Mouse (Mus musculus): ENCODE measurements around the gene Hk1. TPM values are rescaled to one million over a fixed set of nuclear protein-coding genes. Genes with fewer than 3 reads are reported as not detected.

Gene Hk1
- total and polyA plus RNA-seq, 3 experiments, result 192 to 740 (median 441) TPM

DNA sequence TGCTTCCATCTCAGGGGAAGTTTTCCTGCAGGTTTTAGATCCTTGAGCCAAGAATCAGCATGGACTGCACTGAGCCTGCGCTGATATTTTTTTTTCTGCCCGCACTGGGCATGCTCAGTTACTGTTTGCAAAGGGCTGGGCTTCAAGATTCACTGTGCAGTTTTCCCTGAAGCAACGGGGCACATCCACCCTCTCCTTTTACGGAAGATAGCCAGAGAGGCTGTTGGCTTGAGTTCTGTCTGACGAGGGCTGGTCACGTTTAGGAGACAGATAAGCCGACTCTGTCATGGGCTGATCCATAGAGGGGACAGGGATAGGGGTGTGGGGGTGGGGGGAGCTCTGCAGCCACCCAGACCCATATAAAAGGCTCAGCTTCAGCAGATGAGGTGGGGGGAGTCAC, 47.2 kb downstream of the Hk1 start (continued):
- no peak for TF ChIP-seq KAT2A (conservative IDR thresholded peaks at IDR 0.05; ENCODE audit: low read depth, low read length)
- peak; percentile 48 for TF ChIP-seq MXI1 (IDR thresholded peaks at IDR 0.05; ENCODE audit: low read depth, low read length)
- peak; percentile 72 for TF ChIP-seq TAL1 (IDR thresholded peaks at IDR 0.05; ENCODE audit: low read length)
- no peak for TF ChIP-seq ZMIZ1 (IDR thresholded peaks at IDR 0.05; ENCODE audit: low read depth, low read length)
- TF ChIP-seq RAD21 (IDR thresholded peaks at IDR 0.05; ENCODE audit: low read depth, low read length), result no peak
- no peak for TF ChIP-seq USF2 (IDR thresholded peaks at IDR 0.05; ENCODE audit: borderline replicate concordance in 1 of 2, insufficient read depth in 1 of 2, low read depth in 1 of 2, low read length in 2 of 2)
- TF ChIP-seq ZNF384 (IDR thresholded peaks at IDR 0.05; ENCODE audit: low read depth, low read length), result peak; percentile 98
- peak; percentile 82 for TF ChIP-seq SIN3A (IDR thresholded peaks at IDR 0.05; ENCODE audit: low read length)
- TF ChIP-seq ZKSCAN1 (IDR thresholded peaks at IDR 0.05; ENCODE audit: low read depth, low read length), result no peak
- no peak; the same call in 1 of the 2 replicates for TF ChIP-seq HCFC1 (IDR thresholded peaks at IDR 0.05; ENCODE audit: low read depth, low read length)
- TF ChIP-seq NELFE (IDR thresholded peaks at IDR 0.05; ENCODE audit: low read depth, low read length), result no peak; the same call in none of the 2 replicates

- Histone ChIP-seq H3K27me3 (ENCODE audit: control insufficient read depth in 1 of 2, insufficient read depth in 2 of 2, low read length in 2 of 2) (no peaks in the 10 kb centered on the region), H3K9me3 (replicated peaks; ENCODE audit: insufficient read depth, low read length) (no peaks in the 10 kb centered on the region), H3K9ac (ENCODE audit: control insufficient read depth, low read depth, low read length, poor library complexity, severe bottlenecking) (peak overlapping the region; percentile 66), H3K79me2 (ENCODE audit: control insufficient read depth, insufficient read depth, low read length, poor library complexity) (peaks cover 32% of the 10 kb centered on the region), H3K36me3 (ENCODE audit: control insufficient read depth in 1 of 2, insufficient read depth in 2 of 2, low read length in 2 of 2) (peaks cover 0 to 45% of the 10 kb centered on the region in 2 experiments; a peak in 2 of 4 replicates), H3K27ac (ENCODE audit: control insufficient read depth, low read depth, low read length) (peak overlapping the region; percentile 92), H3K4me3 (ENCODE audit: control insufficient read depth in 1 of 2, insufficient read depth in 1 of 2, low read depth in 2 of 2, low read length in 2 of 2) (peak overlapping the region; percentile 40 to 48; a peak in 3 of 4 replicates), H3K4me1 (ENCODE audit: control insufficient read depth in 1 of 2, insufficient read depth in 2 of 2, low read length in 2 of 2) (peaks cover 17 to 49% of the 10 kb centered on the region in 2 experiments)
- no peak for TF ChIP-seq TCF12 (IDR thresholded peaks at IDR 0.05; ENCODE audit: low read depth, low read length)
- no peak for TF ChIP-seq SMC3 (IDR thresholded peaks at IDR 0.05; ENCODE audit: low read depth, low read length)
- TF ChIP-seq E2F4 (IDR thresholded peaks at IDR 0.05; ENCODE audit: borderline replicate concordance, low read depth, low read length), result no peak
- peak; percentile 68 for TF ChIP-seq MAX (IDR thresholded peaks at IDR 0.05; ENCODE audit: low read length)
- DNase-seq (ENCODE audit: low read depth, low spot score), result peak; percentile 55
Measured at GRCm38 (mm10) chr10:62331771-62332170, 47.9 kb downstream of the Hk1 start.

GRCm38 (mm10) chr10:62331296-62331695, 48.4 kb downstream of the Hk1 start:
- Histone ChIP-seq H3K9ac (ENCODE audit: control insufficient read depth, low read depth, low read length, poor library complexity, severe bottlenecking) (no peak overlapping the region), H3K4me3 (ENCODE audit: control insufficient read depth in 1 of 2, insufficient read depth in 1 of 2, low read depth in 2 of 2, low read length in 2 of 2) (no peak overlapping the region)
- DNase-seq (ENCODE audit: low read depth, low spot score), result peak; percentile 19

More at GRCm38 (mm10) chr10:62331296-62331695, 48.4 kb downstream of the Hk1 start:
- Histone ChIP-seq H3K27me3 (ENCODE audit: control insufficient read depth in 1 of 2, insufficient read depth in 2 of 2, low read length in 2 of 2) (no peaks in the 10 kb centered on the region), H3K27ac (ENCODE audit: control insufficient read depth, low read depth, low read length) (peak overlapping the region; percentile 92; the same call in 1 of the 2 replicates), H3K9me3 (replicated peaks; ENCODE audit: insufficient read depth, low read length) (no peaks in the 10 kb centered on the region), H3K36me3 (ENCODE audit: control insufficient read depth in 1 of 2, insufficient read depth in 2 of 2, low read length in 2 of 2) (peaks cover 0 to 40% of the 10 kb centered on the region in 2 experiments; a peak in 2 of 4 replicates), H3K4me1 (ENCODE audit: control insufficient read depth in 1 of 2, insufficient read depth in 2 of 2, low read length in 2 of 2) (peaks cover 17 to 44% of the 10 kb centered on the region in 2 experiments), H3K79me2 (ENCODE audit: control insufficient read depth, insufficient read depth, low read length, poor library complexity) (peaks cover 37% of the 10 kb centered on the region)
- no peak for TF ChIP-seq NRF1 (IDR thresholded peaks at IDR 0.05; ENCODE audit: insufficient read depth, low read depth, low read length, poor library complexity, severe bottlenecking)
